Mouse (Mus musculus) myocyte (in vitro differentiated cells): ENCODE measurements around the gene Ifi35.

ENCODE experiments used
- CEBPB ChIP-seq: IDR thresholded peaks from 2 replicates; pipeline ENCODE4 v1.6.1; 2011; ENCODE audit warnings: mild to moderate bottlenecking, moderate library complexity; ENCODE audit not compliant: poor library complexity, insufficient read depth, severe bottlenecking
- E2F4 ChIP-seq: IDR thresholded peaks from one replicate; pipeline ENCODE4 v1.6.1; 2011; ENCODE audit warnings: mild to moderate bottlenecking, control low read depth, moderate library complexity; ENCODE audit not compliant: insufficient read depth
- MAX ChIP-seq: IDR thresholded peaks from one replicate; pipeline ENCODE4 v1.6.1; 2011; ENCODE audit warnings: low read depth, mild to moderate bottlenecking, control low read depth
- MYOD1 ChIP-seq, 3 experiments: IDR thresholded peaks; one replicate each; pipeline ENCODE4 v1.6.1; 2011; ENCODE audit warnings: control low read depth in 2 of 3, low read depth in 2 of 3, mild to moderate bottlenecking in 2 of 3, moderate library complexity in 1 of 3; ENCODE audit not compliant: insufficient read length in 2 of 3, control insufficient read depth in 1 of 3
- POLR2A ChIP-seq: IDR thresholded peaks from one replicate; pipeline ENCODE4 v1.6.1; 2011; ENCODE audit warnings: low read depth, mild to moderate bottlenecking, control low read depth, moderate library complexity; ENCODE audit not compliant: insufficient read length
- POLR2AphosphoS2 ChIP-seq: IDR thresholded peaks from one replicate; pipeline ENCODE4 v1.6.1; 2011; ENCODE audit warnings: low read depth, control low read depth; ENCODE audit not compliant: insufficient read length
- SRF ChIP-seq: IDR thresholded peaks from one replicate; pipeline ENCODE4 v1.6.1; 2011; ENCODE audit warnings: low read depth; ENCODE audit not compliant: control insufficient read depth, insufficient read length
- TCF12 ChIP-seq: IDR thresholded peaks from one replicate; pipeline ENCODE4 v1.6.1; 2011; ENCODE audit warnings: mild to moderate bottlenecking, control low read depth; ENCODE audit not compliant: poor library complexity, insufficient read depth, severe bottlenecking
- TCF3 ChIP-seq: IDR thresholded peaks from one replicate; pipeline ENCODE4 v1.6.1; 2011; ENCODE audit warnings: low read depth, control low read depth; ENCODE audit not compliant: insufficient read length
- USF1 ChIP-seq: IDR thresholded peaks from one replicate; pipeline ENCODE4 v1.6.1; 2011; ENCODE audit warnings: low read depth, mild to moderate bottlenecking, control low read depth, moderate library complexity

DNA sequence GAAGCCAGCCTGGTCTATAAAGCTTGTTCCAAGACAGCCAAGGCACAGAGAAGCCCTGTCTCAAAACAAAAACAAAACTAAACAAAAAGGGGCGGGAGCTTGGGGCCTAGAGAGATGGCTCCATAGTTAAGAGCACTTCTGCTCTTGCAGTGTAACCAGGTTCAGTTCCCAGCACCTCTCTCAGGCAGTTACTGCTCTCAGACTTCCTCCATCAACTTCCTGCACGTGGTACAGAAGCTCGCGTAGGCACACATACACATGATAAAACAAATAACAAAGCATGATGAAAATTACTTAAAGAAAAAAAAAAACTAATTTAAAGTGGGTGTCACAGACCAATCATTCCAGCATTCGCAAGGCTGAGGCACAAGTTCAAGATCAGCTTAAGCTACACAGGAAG, 28.1 kb upstream of the Ifi35 start:
- TF ChIP-seq MYOD1 (IDR thresholded peaks at IDR 0.05; ENCODE audit: control insufficient read depth in 1 of 3, insufficient read length in 2 of 3, low read depth in 2 of 3): no peak
- no peak for TF ChIP-seq POLR2AphosphoS2
- no peak for TF ChIP-seq POLR2A
- no peak for TF ChIP-seq E2F4
- TF ChIP-seq USF1: no peak
- no peak for TF ChIP-seq SRF
- no peak for TF ChIP-seq CEBPB
- no peak for TF ChIP-seq MAX
- no peak for TF ChIP-seq TCF3
- no peak for TF ChIP-seq TCF12
